Mouse (Mus musculus): ENCODE measurements around the gene Zc3hav1l.

Gene Zc3hav1l

DNA sequence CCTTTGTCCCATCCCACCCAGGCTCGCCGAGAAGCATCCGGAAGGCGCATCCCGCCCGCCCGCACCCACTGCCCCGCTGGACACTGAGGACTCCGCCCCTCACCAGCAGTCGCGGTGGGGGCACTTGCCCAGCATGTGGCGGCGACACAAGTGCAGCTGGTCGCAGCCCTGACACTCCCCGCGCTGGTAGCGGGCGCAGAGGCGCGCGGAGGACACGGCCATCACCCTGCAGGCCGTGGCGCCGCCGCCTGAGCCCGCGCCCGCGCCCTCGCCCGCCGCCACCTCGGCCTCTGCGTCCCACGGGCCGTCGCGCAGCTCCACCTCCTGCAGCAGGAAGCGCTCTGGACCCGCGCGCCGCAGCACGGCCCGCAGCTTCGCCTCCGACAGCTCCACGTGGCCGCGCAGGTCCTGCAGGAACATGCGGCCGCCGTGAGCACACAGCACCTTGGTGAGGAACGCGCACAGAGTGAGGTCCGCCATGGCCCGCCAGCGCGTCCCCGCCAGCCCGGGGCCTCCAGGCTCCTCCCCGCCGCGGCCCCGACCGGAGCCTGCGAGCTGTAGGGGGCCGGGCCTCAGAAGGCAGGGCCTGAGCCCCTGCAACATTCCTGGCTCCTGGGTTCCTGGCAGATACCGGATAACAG lies at the start of gene Zc3hav1l:
Zc3hav1l (minus strand) TSS at position 499 of the 641 bp plus-strand sequence.
- peak; percentile 77 for DNase-seq

DNA sequence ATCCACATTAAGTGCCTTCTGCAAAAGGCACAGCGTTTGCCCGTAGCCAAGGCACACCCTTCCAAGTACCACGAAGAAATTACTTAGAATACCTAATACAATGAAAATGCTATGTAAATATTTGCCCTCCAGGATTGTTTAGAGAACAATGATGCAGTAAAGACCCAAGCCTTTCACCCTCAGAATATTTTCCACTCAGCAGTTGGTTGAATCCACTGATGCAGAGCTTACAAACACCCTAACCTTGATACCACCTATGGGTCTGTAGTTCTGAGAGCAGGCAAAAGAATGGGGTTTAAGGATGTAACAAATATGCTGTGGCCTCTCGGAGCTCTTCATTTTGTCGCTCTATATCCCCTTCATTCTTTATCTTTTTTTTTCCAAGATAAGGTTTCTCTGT lies 48.8 kb upstream of the Zc3hav1l start:
- no peak for DNase-seq

DNA sequence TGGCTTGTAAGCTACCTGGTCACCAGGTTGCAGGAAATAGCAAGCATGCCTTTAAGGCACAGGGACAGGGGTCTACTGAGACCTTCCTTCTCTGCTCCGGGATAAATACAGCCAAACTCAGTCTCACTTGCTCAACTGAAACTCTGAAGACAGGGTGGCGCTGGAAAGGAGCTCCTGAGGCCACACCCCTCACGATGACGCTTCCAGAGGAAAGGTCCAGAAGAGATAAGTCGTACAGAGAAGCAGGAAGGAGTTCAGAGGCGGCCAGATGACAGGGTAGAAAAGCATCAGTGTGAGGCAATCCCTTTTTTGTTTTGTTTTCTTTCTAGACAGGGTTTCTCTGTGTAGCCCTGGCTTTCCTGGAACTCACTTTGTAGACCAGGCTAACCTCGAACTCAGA lies 46.7 kb upstream of the Zc3hav1l start:
- peak; percentile 90 for DNase-seq

GRCm38 (mm10) chr6:38344006-38344670 lies 45.1 kb upstream of the Zc3hav1l start:
- no peak for DNase-seq

DNA sequence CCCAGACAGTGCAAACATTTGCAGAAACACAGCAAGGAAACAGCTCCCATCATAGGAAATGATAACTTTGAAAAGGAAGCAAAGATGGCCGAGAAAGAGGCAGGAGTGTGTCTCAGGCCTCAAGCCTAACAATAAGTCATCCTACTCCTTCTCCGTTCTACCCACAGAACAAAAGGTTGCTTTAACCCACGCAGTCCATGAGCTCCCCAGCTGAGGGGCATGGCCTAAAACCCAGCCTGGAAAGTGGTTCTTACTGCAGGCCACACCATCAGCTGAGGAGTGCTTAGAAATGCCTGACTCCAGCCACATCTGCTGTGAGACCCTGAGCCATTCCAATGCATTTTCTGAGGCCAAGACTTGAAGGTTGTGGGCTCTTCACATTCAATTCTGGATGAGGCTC lies 44.5 kb upstream of the Zc3hav1l start:
- DNase-seq = no peak

- no peak for DNase-seq
These were observed 43.6 kb upstream of the Zc3hav1l start for GRCm38 (mm10) chr6:38342666-38342992.

DNA sequence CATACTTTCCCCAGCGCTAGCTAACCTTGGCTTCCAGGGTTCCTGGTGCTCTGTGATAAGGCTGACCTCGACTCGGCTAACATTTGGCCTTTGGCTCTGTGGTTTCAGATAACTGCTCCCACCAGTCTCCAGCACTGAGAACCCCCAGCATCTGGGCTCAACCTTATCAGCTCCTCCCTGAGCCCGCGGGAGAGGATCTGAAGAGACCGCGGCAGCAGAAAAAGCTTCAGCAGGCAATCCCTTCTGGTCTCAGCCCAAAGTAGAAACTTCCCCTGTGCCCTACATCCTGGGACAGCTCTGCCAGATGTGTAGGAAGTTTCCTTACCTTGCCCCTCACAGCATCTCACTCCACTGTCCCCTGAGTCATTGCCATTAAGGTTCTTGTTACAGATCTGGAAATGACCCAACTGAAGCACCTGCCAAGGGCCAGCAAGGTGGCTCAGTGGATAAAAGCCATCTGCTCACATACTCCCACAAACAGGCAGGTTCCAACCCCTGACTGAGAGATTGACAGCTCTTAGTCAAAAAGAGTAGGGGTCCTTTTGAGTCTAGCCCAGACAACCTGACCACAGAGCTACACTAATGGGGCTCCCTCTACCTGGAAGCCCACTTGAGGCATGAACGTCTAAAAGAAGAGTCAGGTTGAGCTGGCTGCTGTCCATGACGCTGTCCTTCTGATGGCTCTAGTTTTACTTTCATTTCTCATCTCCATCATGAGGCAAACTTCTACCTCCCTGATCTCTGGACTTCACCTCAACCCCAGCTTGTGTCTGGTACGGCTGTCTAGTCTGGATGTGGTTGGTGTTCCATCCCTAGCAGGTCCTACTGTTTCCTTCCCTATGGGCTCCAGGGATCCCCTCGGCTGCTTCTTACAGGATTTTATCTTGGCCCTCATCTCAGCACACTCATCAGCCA lies 42.9 kb upstream of the Zc3hav1l start:
- DNase-seq = peak; percentile 92

GRCm38 (mm10) chr6:38339078-38339477 lies 40.0 kb upstream of the Zc3hav1l start:
- DNase-seq = no peak

- DNase-seq = no peak
These were observed 38.9 kb upstream of the Zc3hav1l start for GRCm38 (mm10) chr6:38337951-38338350.

GRCm38 (mm10) chr6:38337166-38337705 lies 38.2 kb upstream of the Zc3hav1l start:
- DNase-seq = no peak

GRCm38 (mm10) chr6:38335264-38335663 lies 36.2 kb upstream of the Zc3hav1l start:
- no peak for DNase-seq

DNA sequence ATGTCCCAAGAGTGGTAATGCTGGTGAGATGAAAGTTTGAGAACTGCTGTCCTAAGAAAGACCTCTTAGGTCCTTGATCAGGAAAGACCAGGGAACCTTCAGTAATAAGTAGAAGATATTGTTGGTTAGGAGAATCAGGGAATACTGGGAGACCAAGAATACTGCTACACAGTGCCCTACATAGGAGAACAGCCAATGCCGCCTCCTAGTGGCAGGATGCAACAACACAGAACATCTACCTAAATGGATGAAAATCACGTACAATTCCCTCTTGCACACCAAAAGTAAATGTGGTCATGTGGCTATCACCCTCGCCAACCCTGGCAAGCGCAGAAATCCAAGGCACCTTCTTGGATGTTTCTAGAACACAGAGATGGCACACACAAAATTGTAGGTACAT lies 27.5 kb upstream of the Zc3hav1l start:
- DNase-seq = peak; percentile 70

- DNase-seq = no peak
These were observed 21.6 kb upstream of the Zc3hav1l start for GRCm38 (mm10) chr6:38320621-38321020.

DNA sequence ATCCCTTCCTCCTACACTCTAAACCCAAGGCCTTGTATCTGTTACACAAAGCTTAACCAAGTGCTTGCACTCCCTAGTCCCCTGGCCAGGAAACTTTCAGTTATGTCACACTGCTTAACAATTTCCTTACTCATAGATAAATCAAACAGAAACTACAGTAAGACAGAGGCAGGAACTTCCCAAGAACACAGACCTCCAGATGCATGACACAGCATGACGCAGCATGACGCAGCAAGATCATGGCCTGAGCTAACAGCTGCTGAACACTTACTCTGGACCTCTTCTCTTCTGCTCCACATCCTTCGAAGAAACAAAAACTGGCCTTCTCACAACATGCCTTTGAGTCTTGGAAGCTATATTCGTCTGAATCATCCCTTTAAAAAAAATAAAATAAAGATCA lies 17.0 kb upstream of the Zc3hav1l start:
- DNase-seq = peak; percentile 96

GRCm38 (mm10) chr6:38309741-38310140 lies 10.7 kb upstream of the Zc3hav1l start:
- no peak for DNase-seq

DNA sequence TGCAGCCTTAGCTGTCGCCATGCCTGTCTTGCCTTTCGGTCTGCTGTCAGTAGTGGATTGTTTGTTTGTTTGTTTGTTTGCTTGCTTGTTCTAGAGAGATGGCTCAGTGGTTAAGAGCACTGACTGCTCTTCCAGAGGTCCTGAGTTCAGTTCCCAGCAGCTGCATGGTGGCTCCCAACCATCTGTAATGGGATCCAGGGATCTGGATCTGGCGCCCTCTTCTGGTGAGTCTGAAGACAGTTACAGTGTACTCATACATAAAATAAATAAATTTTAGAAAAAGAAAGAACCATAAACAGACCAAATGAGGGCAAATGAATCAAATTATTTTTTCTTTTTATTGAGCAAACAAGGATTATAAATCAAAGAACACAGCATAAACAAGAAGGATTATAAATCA lies 5.9 kb upstream of the Zc3hav1l start:
- peak; percentile 33 for DNase-seq

DNA sequence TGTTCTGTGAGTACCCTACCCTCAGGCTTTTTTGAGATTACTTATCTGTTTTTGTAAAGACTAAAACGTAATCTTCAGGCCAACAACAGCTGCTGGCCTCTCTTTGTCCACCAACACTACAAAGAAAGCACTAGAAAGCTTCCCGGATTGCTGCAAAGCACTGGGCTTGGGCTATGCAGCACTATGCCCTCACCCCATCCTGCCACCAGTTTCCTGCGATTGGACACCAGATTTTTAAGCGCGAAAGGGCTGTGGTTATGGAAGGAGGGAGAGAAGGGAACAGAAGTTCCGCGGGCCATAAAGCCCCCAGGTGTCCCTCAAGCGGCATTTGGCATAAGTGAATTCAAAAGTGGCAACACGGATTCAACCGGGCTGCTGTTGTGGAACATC lies 818 bp downstream of the Zc3hav1l start:
- DNase-seq = peak; percentile 25

DNA sequence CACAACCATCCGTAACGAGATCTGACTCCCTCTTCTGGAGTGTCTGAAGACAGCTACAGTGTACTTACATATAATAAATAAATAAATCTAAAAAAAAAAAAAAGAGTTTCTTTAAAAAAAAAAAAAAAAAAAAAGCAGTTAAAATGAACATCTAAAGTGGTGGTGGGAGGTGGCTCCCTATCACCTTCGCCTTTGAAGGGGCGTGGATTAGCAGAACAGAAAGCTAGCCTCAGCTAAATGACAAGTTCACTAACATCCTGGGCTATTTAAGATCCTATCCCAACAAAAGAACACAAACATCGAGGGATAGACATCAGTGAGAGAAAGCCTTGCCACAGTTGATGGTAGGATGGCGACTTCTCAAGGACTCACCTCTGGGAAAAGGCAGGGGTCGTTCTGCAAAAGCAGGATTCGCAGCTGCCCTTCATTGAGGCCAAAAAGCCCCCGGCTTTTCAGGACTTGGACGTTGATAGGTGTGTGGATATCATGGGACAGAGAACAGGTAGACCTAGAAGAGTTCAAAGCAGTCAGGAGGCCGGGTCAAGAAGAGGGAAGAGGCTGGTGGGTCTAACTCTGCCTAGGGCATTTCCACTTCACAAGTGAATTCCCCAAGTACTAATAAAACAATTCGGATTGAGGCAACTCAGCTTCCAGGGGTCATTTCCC lies 1.3 kb downstream of the Zc3hav1l start:
- DNase-seq = no peak

DNA sequence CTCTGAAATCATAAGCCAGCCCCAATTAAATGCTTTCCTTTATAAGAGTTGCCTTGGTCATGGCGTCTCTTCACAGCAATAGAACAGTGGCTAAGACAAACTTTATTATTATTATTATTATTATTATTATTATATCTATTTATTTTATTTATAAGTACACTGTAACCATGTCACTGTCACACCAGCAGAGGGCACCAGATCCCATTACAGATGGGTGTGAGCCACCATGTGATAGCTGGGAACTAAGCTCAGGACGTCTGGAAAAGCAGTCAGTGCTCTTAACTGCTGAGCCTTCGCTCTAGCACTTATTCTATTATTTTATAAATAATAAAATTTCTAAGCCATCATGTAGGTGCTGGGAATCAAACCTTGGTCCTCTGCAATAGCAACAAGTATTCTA lies 5.4 kb downstream of the Zc3hav1l start:
- DNase-seq = peak; percentile 40

- DNase-seq = no peak
These were observed 6.0 kb downstream of the Zc3hav1l start for GRCm38 (mm10) chr6:38292871-38293646.

- DNase-seq = no peak
These were observed 14.6 kb downstream of the Zc3hav1l start for GRCm38 (mm10) chr6:38284422-38284821.

- DNase-seq = no peak
These were observed 34.6 kb downstream of the Zc3hav1l start for GRCm38 (mm10) chr6:38264466-38264865.

All from liver (tissue).